Mouse (Mus musculus): ENCODE data around the gene 4930415O20Rik. TPM values are rescaled to one million over a fixed set of nuclear protein-coding genes. Genes with fewer than 3 reads are reported as not detected.

Gene 4930415O20Rik
- polyA plus RNA-seq, 1 experiment: 0.09 TPM

DNA sequence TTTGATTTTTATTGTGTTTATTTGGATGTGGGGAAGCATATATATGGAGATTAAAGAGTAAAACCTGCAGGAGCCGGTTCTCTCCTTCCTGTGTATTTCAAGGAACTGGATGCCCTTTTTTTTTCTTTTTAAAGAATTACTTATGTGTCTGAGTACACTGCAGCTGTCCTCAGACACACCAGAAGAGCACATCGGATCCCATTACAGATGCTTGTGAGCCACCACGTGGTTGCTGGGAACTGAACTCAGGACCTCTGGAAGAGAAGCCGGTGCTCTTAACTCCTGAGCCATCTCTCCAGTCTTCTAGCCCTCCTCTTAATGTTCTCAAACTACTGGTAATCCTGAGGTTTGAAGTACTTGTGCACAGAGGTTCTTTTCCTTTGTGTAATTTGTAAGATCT, 32.9 kb upstream of the 4930415O20Rik start:
- H3K27me3 ChIP-seq (ENCODE audit: control insufficient read depth, insufficient read depth, insufficient read length): no peaks in the 10 kb centered on the region
- peaks cover 31% of the 10 kb centered on the region for H3K79me3 ChIP-seq (ENCODE audit: low read depth)
- peaks cover 51% of the 10 kb centered on the region for H3K36me3 ChIP-seq (ENCODE audit: control insufficient read depth, insufficient read depth)
- H3K4me3 ChIP-seq (ENCODE audit: insufficient read depth, poor library complexity, severe bottlenecking): no peak overlapping the region
- no peak for TF ChIP-seq MYOD1 (IDR thresholded peaks at IDR 0.05; ENCODE audit: control insufficient read depth, insufficient read length, low read depth)
- TF ChIP-seq FOSL1 (IDR thresholded peaks at IDR 0.05; ENCODE audit: insufficient read depth, low read length, poor library complexity, severe bottlenecking): no peak
- no peak for TF ChIP-seq CTCF (IDR thresholded peaks at IDR 0.05; ENCODE audit: control insufficient read depth, insufficient read depth, insufficient read length)
- TF ChIP-seq CEBPB (IDR thresholded peaks at IDR 0.05; ENCODE audit: low read depth): no peak
- TF ChIP-seq USF1 (IDR thresholded peaks at IDR 0.05; ENCODE audit: low read depth): peak; percentile 72
- TF ChIP-seq MYOG (IDR thresholded peaks at IDR 0.05; ENCODE audit: control insufficient read depth, extremely low read depth, insufficient read length): no peak
- peaks cover 57% of the 10 kb centered on the region for H3K79me2 ChIP-seq (ENCODE audit: control insufficient read depth, insufficient read depth)
- H3ac ChIP-seq (ENCODE audit: control insufficient read depth, insufficient read length, low read depth): no peak overlapping the region

DNA sequence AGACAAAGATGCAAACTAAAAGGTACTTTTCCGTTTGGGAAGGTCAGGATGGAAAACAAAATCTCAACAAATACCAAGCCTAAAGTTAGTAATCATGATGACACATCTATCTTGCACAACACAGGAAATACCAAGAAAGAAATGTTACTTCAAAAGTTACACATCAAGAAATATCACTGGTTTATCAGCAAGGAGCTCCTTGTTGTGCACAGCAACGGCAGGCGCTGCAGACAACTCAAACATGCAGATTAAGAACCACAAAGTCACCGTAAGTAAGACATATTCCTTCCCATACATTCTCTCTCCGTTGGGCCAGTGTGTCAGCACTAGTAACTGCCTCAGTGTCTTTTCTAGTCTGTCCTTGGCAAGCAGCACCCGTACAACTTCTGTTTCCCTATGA, 29.7 kb upstream of the 4930415O20Rik start:
- no peaks in the 10 kb centered on the region for H3K27me3 ChIP-seq (ENCODE audit: control insufficient read depth, insufficient read depth, insufficient read length)
- H3K79me3 ChIP-seq (ENCODE audit: low read depth): peaks cover 36% of the 10 kb centered on the region
- peaks cover 72% of the 10 kb centered on the region for H3K79me2 ChIP-seq (ENCODE audit: control insufficient read depth, insufficient read depth)
- no peak overlapping the region for H3K4me3 ChIP-seq (ENCODE audit: insufficient read depth, poor library complexity, severe bottlenecking)
- TF ChIP-seq CEBPB (IDR thresholded peaks at IDR 0.05; ENCODE audit: low read depth) (peak; percentile 98), USF1 (IDR thresholded peaks at IDR 0.05; ENCODE audit: low read depth) (no peak)
- H3K36me3 ChIP-seq (ENCODE audit: control insufficient read depth, insufficient read depth): peaks cover 79% of the 10 kb centered on the region
- no peak overlapping the region for H3ac ChIP-seq (ENCODE audit: control insufficient read depth, insufficient read length, low read depth)

DNA sequence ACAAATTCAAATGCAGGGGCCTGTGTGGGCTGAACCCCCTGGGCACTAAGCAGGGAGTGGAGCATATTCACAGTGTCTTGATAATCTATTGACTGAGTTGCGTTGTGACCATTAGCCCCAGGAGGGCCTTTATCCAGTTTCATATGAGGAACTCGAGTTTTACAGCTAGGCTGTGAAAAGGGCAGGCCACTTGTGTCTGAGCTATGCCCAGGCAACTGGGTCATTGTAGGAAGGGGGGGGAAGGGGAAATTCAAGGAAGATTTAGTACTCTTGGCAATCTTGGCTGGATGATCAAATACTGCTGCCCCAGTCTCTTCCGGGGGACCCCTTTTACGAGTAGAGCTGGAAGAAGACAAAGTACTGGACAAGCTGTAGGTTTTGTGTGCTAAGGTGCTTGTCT, 27.5 kb upstream of the 4930415O20Rik start:
- Histone ChIP-seq H3K36me3 (ENCODE audit: control insufficient read depth, insufficient read depth) (peaks cover 96% of the 10 kb centered on the region), H3ac (ENCODE audit: control insufficient read depth, insufficient read length, low read depth) (no peak overlapping the region)

DNA sequence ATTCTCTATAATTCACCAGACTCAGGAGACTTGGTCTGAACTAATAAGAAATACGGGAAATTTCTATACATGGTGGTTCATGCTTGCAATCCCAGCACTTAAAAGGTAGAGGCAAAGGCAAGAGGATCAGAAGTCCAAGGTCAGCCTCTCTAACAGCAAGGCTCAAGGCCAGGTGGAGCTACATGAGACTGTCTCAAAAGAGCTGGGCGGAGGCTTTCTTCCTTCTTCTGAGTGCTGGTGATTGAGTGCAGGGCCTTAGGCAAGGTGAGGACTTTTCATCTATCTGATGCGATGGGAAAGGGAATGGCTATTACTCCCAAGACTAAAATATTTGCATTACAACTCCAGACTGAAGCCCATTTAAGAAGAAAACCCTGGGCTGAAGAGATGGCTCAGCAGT, 25.7 kb upstream of the 4930415O20Rik start:
- no peak overlapping the region for H3ac ChIP-seq (ENCODE audit: control insufficient read depth, insufficient read length, low read depth)
- H3K79me3 ChIP-seq (ENCODE audit: low read depth): peaks cover 28% of the 10 kb centered on the region
- peaks cover 78% of the 10 kb centered on the region for H3K79me2 ChIP-seq (ENCODE audit: control insufficient read depth, insufficient read depth)
- H3K27me3 ChIP-seq (ENCODE audit: control insufficient read depth, insufficient read depth, insufficient read length): no peaks in the 10 kb centered on the region
- no peak overlapping the region for H3K4me3 ChIP-seq (ENCODE audit: insufficient read depth, poor library complexity, severe bottlenecking)
- TF ChIP-seq USF1 (IDR thresholded peaks at IDR 0.05; ENCODE audit: low read depth) (no peak), FOSL1 (IDR thresholded peaks at IDR 0.05; ENCODE audit: insufficient read depth, low read length, poor library complexity, severe bottlenecking) (no peak), CTCF (IDR thresholded peaks at IDR 0.05; ENCODE audit: control insufficient read depth, insufficient read depth, insufficient read length) (no peak)
- peaks cover 95% of the 10 kb centered on the region for H3K36me3 ChIP-seq (ENCODE audit: control insufficient read depth, insufficient read depth)

More for the DNA sequence above, 27.5 kb upstream of the 4930415O20Rik start:
- Histone ChIP-seq H3K4me3 (ENCODE audit: insufficient read depth, poor library complexity, severe bottlenecking) (no peak overlapping the region), H3K79me3 (ENCODE audit: low read depth) (peaks cover 38% of the 10 kb centered on the region), H3K27me3 (ENCODE audit: control insufficient read depth, insufficient read depth, insufficient read length) (no peaks in the 10 kb centered on the region), H3K79me2 (ENCODE audit: control insufficient read depth, insufficient read depth) (peaks cover 81% of the 10 kb centered on the region)
- TF ChIP-seq MAX (IDR thresholded peaks at IDR 0.05) (no peak), MYOG (IDR thresholded peaks at IDR 0.05; ENCODE audit: control insufficient read depth, extremely low read depth, insufficient read length) (no peak), CTCF (IDR thresholded peaks at IDR 0.05; ENCODE audit: control insufficient read depth, insufficient read depth, insufficient read length) (no peak), MYOD1 (IDR thresholded peaks at IDR 0.05; ENCODE audit: control insufficient read depth, insufficient read length, low read depth) (no peak), CEBPB (IDR thresholded peaks at IDR 0.05; ENCODE audit: low read depth) (no peak), USF1 (IDR thresholded peaks at IDR 0.05; ENCODE audit: low read depth) (no peak), FOSL1 (IDR thresholded peaks at IDR 0.05; ENCODE audit: insufficient read depth, low read length, poor library complexity, severe bottlenecking) (no peak)

DNA sequence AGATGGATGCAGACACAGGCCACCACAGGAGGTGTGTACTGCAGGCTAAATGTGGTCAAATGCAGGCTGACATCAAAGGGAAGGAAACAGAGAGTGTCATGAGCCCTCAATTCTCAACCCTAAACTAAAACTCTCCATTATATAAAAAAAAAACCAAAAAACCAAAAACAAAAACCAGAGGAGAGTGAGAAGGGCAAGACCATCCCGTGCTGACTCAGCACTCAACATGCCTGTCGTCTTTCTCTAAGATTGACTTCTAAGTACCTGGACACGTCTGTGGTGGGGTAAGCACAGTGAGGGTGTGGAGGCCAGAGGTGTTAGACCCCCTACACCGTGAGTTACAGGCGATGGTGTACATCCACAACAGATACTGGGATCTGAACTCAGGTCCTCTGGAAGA, 24.0 kb upstream of the 4930415O20Rik start:
- Histone ChIP-seq H3K79me2 (ENCODE audit: control insufficient read depth, insufficient read depth) (peaks cover 63% of the 10 kb centered on the region), H3K27me3 (ENCODE audit: control insufficient read depth, insufficient read depth, insufficient read length) (no peaks in the 10 kb centered on the region), H3K79me3 (ENCODE audit: low read depth) (peaks cover 16% of the 10 kb centered on the region), H3K4me3 (ENCODE audit: insufficient read depth, poor library complexity, severe bottlenecking) (no peak overlapping the region), H3ac (ENCODE audit: control insufficient read depth, insufficient read length, low read depth) (no peak overlapping the region), H3K36me3 (ENCODE audit: control insufficient read depth, insufficient read depth) (peaks cover 95% of the 10 kb centered on the region)
- TF ChIP-seq CTCF (IDR thresholded peaks at IDR 0.05; ENCODE audit: control insufficient read depth, insufficient read depth, insufficient read length): no peak
- TF ChIP-seq FOSL1 (IDR thresholded peaks at IDR 0.05; ENCODE audit: insufficient read depth, low read length, poor library complexity, severe bottlenecking): no peak
- no peak for TF ChIP-seq MYOD1 (IDR thresholded peaks at IDR 0.05; ENCODE audit: control insufficient read depth, insufficient read length, low read depth)
- TF ChIP-seq USF1 (IDR thresholded peaks at IDR 0.05; ENCODE audit: low read depth): no peak
- TF ChIP-seq CEBPB (IDR thresholded peaks at IDR 0.05; ENCODE audit: low read depth): no peak
- no peak for TF ChIP-seq MYOG (IDR thresholded peaks at IDR 0.05; ENCODE audit: control insufficient read depth, extremely low read depth, insufficient read length)
- no peak for TF ChIP-seq MAX (IDR thresholded peaks at IDR 0.05)

DNA sequence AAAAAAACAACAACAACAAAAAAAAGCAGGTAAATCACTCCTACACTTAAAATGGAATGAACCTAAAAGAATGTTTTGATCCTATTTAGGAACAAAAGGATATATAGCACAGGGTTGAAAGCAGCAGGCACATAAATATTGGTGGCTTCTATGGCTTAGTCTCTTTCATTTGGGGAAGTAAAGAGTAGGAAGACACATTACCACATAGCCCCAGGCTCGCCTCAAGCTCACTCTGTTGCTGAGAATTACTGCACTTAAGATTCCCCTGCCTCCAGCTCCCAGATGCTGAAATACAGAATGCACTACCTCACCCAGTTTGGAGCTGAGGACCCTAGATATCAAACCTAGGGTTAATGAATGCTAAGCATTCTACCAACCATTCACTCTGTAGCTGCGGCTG, 18.0 kb upstream of the 4930415O20Rik start:
- H3K36me3 ChIP-seq (ENCODE audit: control insufficient read depth, insufficient read depth): peaks cover 85% of the 10 kb centered on the region
- no peak for TF ChIP-seq MAX (IDR thresholded peaks at IDR 0.05)
- no peak for TF ChIP-seq CTCF (IDR thresholded peaks at IDR 0.05; ENCODE audit: control insufficient read depth, insufficient read depth, insufficient read length)
- TF ChIP-seq USF1 (IDR thresholded peaks at IDR 0.05; ENCODE audit: low read depth): no peak
- TF ChIP-seq FOSL1 (IDR thresholded peaks at IDR 0.05; ENCODE audit: insufficient read depth, low read length, poor library complexity, severe bottlenecking): no peak
- TF ChIP-seq MYOD1 (IDR thresholded peaks at IDR 0.05; ENCODE audit: control insufficient read depth, insufficient read length, low read depth): no peak
- no peak for TF ChIP-seq MYOG (IDR thresholded peaks at IDR 0.05; ENCODE audit: control insufficient read depth, extremely low read depth, insufficient read length)

More for the DNA sequence above, 18.0 kb upstream of the 4930415O20Rik start:
- no peaks in the 10 kb centered on the region for H3K27me3 ChIP-seq (ENCODE audit: control insufficient read depth, insufficient read depth, insufficient read length)
- no peak overlapping the region for H3K4me3 ChIP-seq (ENCODE audit: insufficient read depth, poor library complexity, severe bottlenecking)
- peaks cover 20% of the 10 kb centered on the region for H3K79me3 ChIP-seq (ENCODE audit: low read depth)
- H3K79me2 ChIP-seq (ENCODE audit: control insufficient read depth, insufficient read depth): peaks cover 76% of the 10 kb centered on the region
- H3ac ChIP-seq (ENCODE audit: control insufficient read depth, insufficient read length, low read depth): no peak overlapping the region

Measured in C2C12 (cell line).